Mouse (Mus musculus) olfactory bulb, adult 2 months (tissue): ENCODE data around the gene Siah2. TPM values are rescaled to one million over a fixed set of nuclear protein-coding genes. Genes with fewer than 3 reads are reported as not detected.

Experiments
- H3K27ac ChIP-seq: fragments of 200-500 bp; 2 replicates; pipeline ENCODE4 v1.5.1; 2012; ENCODE audit warnings: low read depth, low read length; ENCODE audit not compliant: insufficient read depth
- H3K4me1 ChIP-seq: fragments of 200-500 bp; 2 replicates; pipeline ENCODE4 v1.6.1; 2012; ENCODE audit warnings: low read length; ENCODE audit not compliant: control insufficient read depth, insufficient read depth
- H3K4me3 ChIP-seq: fragments of 200-500 bp; 2 replicates; pipeline ENCODE4 v1.5.1; 2012; ENCODE audit warnings: mild to moderate bottlenecking, low read depth, low read length, moderate library complexity; ENCODE audit not compliant: insufficient read depth
- CTCF ChIP-seq: fragments of 200-500 bp; IDR thresholded peaks from 2 replicates; pipeline ENCODE4 v1.5.1; 2012; ENCODE audit warnings: low read depth, mild to moderate bottlenecking, low read length, moderate library complexity; ENCODE audit not compliant: insufficient read depth
- POLR2A ChIP-seq: fragments of 200-500 bp; IDR thresholded peaks from 2 replicates; pipeline ENCODE4 v1.6.1; 2012; ENCODE audit warnings: mild to moderate bottlenecking, low read depth, low read length, moderate library complexity; ENCODE audit not compliant: insufficient read depth
- WGBS: fragments of 180-500 bp; shearing (Covaris S2); methylation state at CpG from one replicate; pipeline ENCODE4 v1.1.7; 2018; 5-methylcytosine and 5-hydroxymethylcytosine counted together
- polyA plus RNA-seq: library from polyadenylated mRNA; stranded (reverse); fragments of >200 nt; gene quantifications from 2 replicates; pipeline ENCODE4 v1.2.4, GENCODE M21; 2012; ENCODE audit warnings: low replicate concordance; ENCODE audit not compliant: missing spikeins, insufficient read depth, insufficient read length

Gene Siah2
- polyA plus RNA-seq, 1 experiment: not detected

DNA sequence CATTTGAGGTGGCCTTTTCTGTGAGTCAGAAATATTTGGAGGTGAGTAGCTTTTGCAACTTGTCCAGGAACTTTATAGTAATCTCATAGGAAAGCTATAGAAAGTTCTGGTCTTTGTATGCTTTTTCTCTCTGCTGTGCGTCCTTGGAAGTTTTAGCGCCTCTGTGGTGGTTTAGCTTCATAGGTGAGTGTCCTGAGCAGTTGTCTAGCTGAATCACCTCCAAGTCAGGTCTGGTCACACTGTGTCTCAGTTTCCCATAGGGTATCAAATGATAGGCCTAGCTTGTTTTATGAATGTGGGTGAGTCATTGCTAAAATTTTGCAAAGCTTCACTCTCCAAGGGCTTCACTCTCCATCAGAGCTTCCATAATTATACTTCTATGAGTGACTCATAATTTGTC is 31.5 kb upstream of the Siah2 start:
- TF ChIP-seq CTCF: no peak
- TF ChIP-seq POLR2A: no peak
- no peaks in the 10 kb centered on the region for H3K4me1 ChIP-seq
- 99% methylated on average over 2 of the region's 2 CpGs for WGBS

GRCm38 (mm10) chr3:58719461-58720230 is 27.4 kb upstream of the Siah2 start:
- WGBS: 66% methylated on average over 9 of the region's 9 CpGs

More for the DNA sequence above, 31.5 kb upstream of the Siah2 start:
- H3K4me3 ChIP-seq: no peak overlapping the region
- H3K27ac ChIP-seq: no peak overlapping the region

DNA sequence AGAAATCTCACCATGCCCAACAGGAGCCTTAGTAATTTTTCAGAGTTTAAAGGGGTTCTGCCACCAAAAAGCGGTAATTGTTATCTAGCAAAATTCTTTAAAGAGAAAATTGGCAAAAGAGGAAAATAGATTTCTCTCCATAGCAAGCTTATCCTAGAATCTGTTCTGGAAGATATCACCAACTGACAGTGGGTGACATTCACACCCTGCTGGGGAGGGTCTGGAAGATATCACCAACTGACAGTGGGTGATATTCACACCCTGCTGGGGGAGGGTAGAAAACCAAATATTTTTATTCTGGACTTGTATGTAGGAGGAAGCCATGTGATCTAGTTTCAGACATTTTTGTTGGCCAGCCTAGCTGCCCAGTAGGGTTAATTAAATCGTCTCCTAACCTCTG is 24.5 kb upstream of the Siah2 start:
- Histone ChIP-seq H3K4me1 (no peaks in the 10 kb centered on the region), H3K27ac (no peak overlapping the region), H3K4me3 (no peak overlapping the region)
- TF ChIP-seq CTCF (no peak), POLR2A (no peak)
- WGBS: 92% methylated on average over 2 of the region's 2 CpGs

More at GRCm38 (mm10) chr3:58719461-58720230, 27.4 kb upstream of the Siah2 start:
- Histone ChIP-seq H3K4me1 (no peaks in the 10 kb centered on the region), H3K27ac (no peak overlapping the region), H3K4me3 (no peak overlapping the region)
- TF ChIP-seq POLR2A: no peak
- no peak for TF ChIP-seq CTCF

GRCm38 (mm10) chr3:58714767-58715166 is 22.6 kb upstream of the Siah2 start:
- Histone ChIP-seq H3K27ac (no peak overlapping the region), H3K4me1 (no peaks in the 10 kb centered on the region), H3K4me3 (no peak overlapping the region)
- 88% methylated on average over 2 of the region's 2 CpGs for WGBS
- TF ChIP-seq POLR2A (no peak), CTCF (no peak)

DNA sequence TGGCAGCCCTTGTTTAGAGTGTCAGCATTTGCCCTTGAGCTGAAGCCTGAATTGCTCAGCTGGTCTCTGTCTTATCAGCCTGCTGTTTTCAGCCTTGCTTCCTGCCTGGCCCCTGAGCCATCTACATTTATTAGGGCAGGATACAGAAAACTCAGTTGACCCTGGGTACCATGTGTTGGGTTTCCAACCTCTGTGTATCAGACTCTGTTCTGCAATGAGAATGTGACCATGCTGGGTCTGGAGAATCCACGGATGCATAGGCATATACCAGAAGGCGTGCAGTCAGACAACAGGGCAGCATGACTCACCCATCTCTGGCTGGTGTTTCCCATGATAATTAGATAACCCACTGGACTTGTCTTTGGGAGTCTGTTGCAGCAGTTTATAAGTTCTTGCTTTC is 21.8 kb upstream of the Siah2 start:
- H3K27ac ChIP-seq: no peak overlapping the region
- no peaks in the 10 kb centered on the region for H3K4me1 ChIP-seq
- no peak for TF ChIP-seq POLR2A
- TF ChIP-seq CTCF: no peak
- H3K4me3 ChIP-seq: no peak overlapping the region
- 38% methylated on average over 2 of the region's 2 CpGs for WGBS

DNA sequence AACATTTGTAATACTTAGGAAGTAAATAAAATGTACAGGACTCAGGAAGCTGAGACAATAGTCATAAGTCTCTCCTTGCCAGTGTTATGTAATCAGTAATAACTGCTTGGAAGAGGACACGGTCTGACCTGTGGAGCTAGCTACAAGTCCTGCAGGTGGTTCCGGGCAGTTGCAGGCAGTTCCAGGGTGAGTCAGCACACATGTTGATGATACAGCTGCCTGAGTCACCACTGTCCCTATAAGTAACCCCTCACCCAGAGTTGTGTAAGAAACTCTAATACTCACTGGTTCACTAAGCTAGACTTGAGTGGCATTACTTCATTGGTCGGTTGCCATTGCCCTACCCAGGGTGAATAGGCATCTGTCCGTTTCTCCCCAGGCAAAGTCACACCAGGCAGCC is 21.0 kb upstream of the Siah2 start:
- WGBS: 84% methylated on average over 4 of the region's 4 CpGs

DNA sequence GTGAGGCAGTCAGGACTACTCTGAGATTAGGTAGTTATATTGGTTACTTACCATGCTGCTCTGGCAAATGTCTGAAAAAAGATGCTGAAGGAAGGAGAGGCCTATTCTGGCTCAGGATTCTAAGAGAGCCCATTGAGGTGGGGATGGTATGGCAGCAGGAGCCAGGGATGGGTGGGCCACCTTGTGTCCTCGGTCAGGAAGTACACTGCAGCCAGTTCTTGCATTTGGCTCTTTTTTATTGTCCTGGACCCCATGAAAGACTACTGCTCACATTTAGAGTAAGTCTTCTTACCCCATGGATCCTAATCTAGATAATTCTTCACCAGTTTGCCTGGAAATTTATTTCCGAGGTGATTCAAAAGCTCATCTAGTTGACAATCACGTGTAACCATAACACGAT is 12.3 kb upstream of the Siah2 start:
- WGBS: 84% methylated on average over 4 of the region's 4 CpGs
- H3K27ac ChIP-seq: no peak overlapping the region
- TF ChIP-seq POLR2A (no peak), CTCF (no peak)
- no peaks in the 10 kb centered on the region for H3K4me1 ChIP-seq
- H3K4me3 ChIP-seq: no peak overlapping the region

More for the DNA sequence above, 21.0 kb upstream of the Siah2 start:
- H3K4me1 ChIP-seq: no peaks in the 10 kb centered on the region
- H3K4me3 ChIP-seq: no peak overlapping the region
- TF ChIP-seq CTCF (no peak), POLR2A (no peak)
- no peak overlapping the region for H3K27ac ChIP-seq

- Histone ChIP-seq H3K4me3 (no peak overlapping the region), H3K27ac (no peak overlapping the region), H3K4me1 (no peaks in the 10 kb centered on the region)
- 80% methylated on average over 9 of the region's 9 CpGs for WGBS
- TF ChIP-seq POLR2A (no peak), CTCF (no peak)
Measured at GRCm38 (mm10) chr3:58703748-58704147, 11.5 kb upstream of the Siah2 start.

DNA sequence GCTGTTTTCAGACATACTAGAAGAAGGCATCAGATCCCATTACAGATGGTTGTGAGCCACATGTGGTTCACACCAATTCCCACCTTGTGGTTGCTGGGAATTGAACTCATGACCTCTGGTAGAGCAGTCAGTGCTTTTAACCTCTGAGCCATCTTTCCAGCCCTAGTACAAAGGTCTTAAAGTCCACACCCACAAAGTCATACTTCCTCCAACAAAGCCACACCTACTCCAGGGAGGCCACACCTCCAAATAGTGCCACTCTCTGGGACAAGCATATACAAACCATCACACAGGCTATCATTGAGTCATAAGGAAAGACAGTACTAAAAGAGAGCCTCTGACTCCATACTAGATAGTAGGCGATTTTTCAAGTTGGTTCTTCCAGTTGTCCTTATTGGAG is 10.1 kb upstream of the Siah2 start:
- Histone ChIP-seq H3K4me3 (no peak overlapping the region), H3K27ac (no peak overlapping the region), H3K4me1 (no peaks in the 10 kb centered on the region)
- TF ChIP-seq POLR2A (no peak), CTCF (no peak)
- WGBS: 100% methylated on average over 1 of the region's 1 CpGs

- WGBS: 97% methylated on average over 1 of the region's 1 CpGs
- Histone ChIP-seq H3K27ac (no peak overlapping the region), H3K4me3 (no peak overlapping the region), H3K4me1 (no peaks in the 10 kb centered on the region)
- TF ChIP-seq POLR2A (no peak), CTCF (no peak)
Measured at GRCm38 (mm10) chr3:58701441-58701840, 9.2 kb upstream of the Siah2 start.
